Mouse (Mus musculus) ES-E14 (cell line): ENCODE measurements around the gene Mapk14. TPM values are rescaled to one million over a fixed set of nuclear protein-coding genes. Genes with fewer than 3 reads are reported as not detected.
"Not testable (repeated sequence)": the region's sequence is repeated elsewhere in the genome, so short reads cannot be mapped to it uniquely, and the experiment has no call there.

Experiments
- DNase-seq: peaks from one replicate; pipeline ENCODE4 v3.0.0-alpha.2; 2013; ENCODE audit warnings: low read depth, low spot score
- H3K27ac ChIP-seq: 2 replicates; pipeline ENCODE4 v1.5.1; 2012; ENCODE audit warnings: low read depth, mild to moderate bottlenecking, low read length, moderate library complexity, mixed read lengths; ENCODE audit not compliant: poor library complexity, insufficient read depth, severe bottlenecking
- H3K36me3 ChIP-seq: 2 replicates; pipeline ENCODE4 v1.6.1; 2012; ENCODE audit warnings: mild to moderate bottlenecking, low read length, moderate library complexity, mixed read lengths; ENCODE audit not compliant: control insufficient read depth, poor library complexity, insufficient read depth, severe bottlenecking
- H3K4me1 ChIP-seq, 2 experiments: fragments of 150-350 bp in 1 of 2; sonication (generic) in 1 of 2; 2 replicates each; pipeline ENCODE4 v1.6.1; 2012; ENCODE audit warnings: low read length in 2 of 2, mild to moderate bottlenecking in 1 of 2, mixed read lengths in 1 of 2; ENCODE audit not compliant: control insufficient read depth in 2 of 2, insufficient read depth in 2 of 2, poor library complexity in 1 of 2
- H3K4me3 ChIP-seq, 2 experiments: fragments of 150-350 bp in 1 of 2; sonication (generic) in 1 of 2; 2 replicates each; pipeline ENCODE4 v1.5.1; 2012; ENCODE audit warnings: low read length in 2 of 2, low read depth in 1 of 2, mild to moderate bottlenecking in 1 of 2, mixed read lengths in 1 of 2; ENCODE audit not compliant: insufficient read depth in 1 of 2, poor library complexity in 1 of 2, severe bottlenecking in 1 of 2
- H3K9ac ChIP-seq: 2 replicates; pipeline ENCODE4 v1.6.1; 2012; ENCODE audit warnings: low read depth, mild to moderate bottlenecking, low read length, mixed read lengths; ENCODE audit not compliant: poor library complexity, insufficient read depth, severe bottlenecking
- H3K9me3 ChIP-seq: fragments of 150-350 bp; sonication (generic); 2 replicates; pipeline ENCODE4 v1.6.1; 2012; ENCODE audit warnings: low read depth, mild to moderate bottlenecking, low read length; ENCODE audit not compliant: control insufficient read depth, insufficient read depth
- CHD2 ChIP-seq: IDR thresholded peaks from 2 replicates; pipeline ENCODE4 v1.6.1; 2014; ENCODE audit warnings: mild to moderate bottlenecking, low read depth, low read length, inconsistent platforms
- HCFC1 ChIP-seq: IDR thresholded peaks from 2 replicates; pipeline ENCODE4 v1.6.1; 2012; ENCODE audit warnings: low read length, inconsistent platforms, borderline replicate concordance; ENCODE audit not compliant: insufficient read depth
- MAFK ChIP-seq: IDR thresholded peaks from 2 replicates; pipeline ENCODE4 v1.6.1; 2014; ENCODE audit warnings: mild to moderate bottlenecking, low read depth, low read length, inconsistent platforms; ENCODE audit not compliant: insufficient read depth
- ZC3H11A ChIP-seq: IDR thresholded peaks from 2 replicates; pipeline ENCODE4 v1.6.1; 2012; ENCODE audit warnings: low read depth, mild to moderate bottlenecking, inconsistent platforms, low read length, borderline replicate concordance
- ZNF384 ChIP-seq: IDR thresholded peaks from 2 replicates; pipeline ENCODE4 v1.6.1; 2012; ENCODE audit warnings: low read depth, low read length, inconsistent platforms
- in situ Hi-C, 2 experiments: fragments of 600-800 bp; cut with MboI; formaldehyde crosslinking; loops; one replicate each; pipeline ENCODE4 v1.15.1; 2025; ENCODE audit warnings: low sequenced_read_pairs in 2 of 2, inconsistent platforms in 1 of 2; ENCODE audit not compliant: unreplicated experiment in 2 of 2
- total RNA-seq: library from RNA; depleted of rRNA; stranded (reverse); fragments of 300-350 nt; gene quantifications from 2 replicates; pipeline ENCODE4 v1.2.3, GENCODE M21; 2012

Mapk14 gene
- total RNA-seq, 1 experiment, result 77.3 TPM

DNA sequence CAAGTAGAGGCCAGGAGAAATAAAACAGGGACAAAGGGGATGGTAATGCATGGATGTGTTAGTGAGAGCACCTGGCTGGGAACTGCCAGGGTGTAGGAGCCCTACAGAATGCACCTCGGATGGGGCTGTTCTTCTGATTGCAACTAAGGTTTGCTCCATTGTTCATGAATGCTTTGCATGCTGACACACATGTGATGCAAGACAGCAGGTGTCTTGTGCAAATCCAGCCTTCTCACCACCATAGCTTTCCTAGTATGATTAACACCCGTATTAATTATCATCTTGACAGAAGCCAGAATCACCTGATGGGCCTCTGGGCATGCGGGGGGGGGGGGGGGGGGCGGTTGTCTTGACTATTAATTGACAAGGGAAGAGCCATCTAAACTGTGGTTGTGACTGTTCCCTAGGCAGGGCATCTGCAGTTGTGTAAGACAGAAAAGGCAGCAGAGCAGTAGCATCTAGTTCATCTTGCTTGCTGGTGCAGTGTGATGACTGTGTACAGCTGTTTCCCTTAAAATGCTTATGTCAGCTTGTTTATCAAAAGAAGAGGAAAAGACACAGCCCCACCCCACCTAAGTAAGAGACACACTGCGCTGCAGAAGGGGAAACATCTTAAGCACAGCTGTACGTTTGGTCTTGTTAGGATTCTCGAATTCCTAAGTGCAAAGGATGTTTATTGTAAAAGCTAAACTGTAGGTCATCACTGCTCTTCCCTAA is 24.9 kb downstream of the Mapk14 start:
- H3K4me1 ChIP-seq, result peaks cover 0 to 2% of the 10 kb centered on the region in 2 experiments; a peak in 2 of 4 replicates
- H3K36me3 ChIP-seq, result peaks cover 29% of the 10 kb centered on the region
- no peak for DNase-seq
- H3K9ac ChIP-seq, result no peak overlapping the region
- no peaks in the 10 kb centered on the region for H3K9me3 ChIP-seq
- no peak for TF ChIP-seq ZC3H11A
- peak; percentile 71 for TF ChIP-seq MAFK
- in situ Hi-C loops, result no loop called here
- no peak overlapping the region for H3K27ac ChIP-seq
- no peak overlapping the region for H3K4me3 ChIP-seq

DNA sequence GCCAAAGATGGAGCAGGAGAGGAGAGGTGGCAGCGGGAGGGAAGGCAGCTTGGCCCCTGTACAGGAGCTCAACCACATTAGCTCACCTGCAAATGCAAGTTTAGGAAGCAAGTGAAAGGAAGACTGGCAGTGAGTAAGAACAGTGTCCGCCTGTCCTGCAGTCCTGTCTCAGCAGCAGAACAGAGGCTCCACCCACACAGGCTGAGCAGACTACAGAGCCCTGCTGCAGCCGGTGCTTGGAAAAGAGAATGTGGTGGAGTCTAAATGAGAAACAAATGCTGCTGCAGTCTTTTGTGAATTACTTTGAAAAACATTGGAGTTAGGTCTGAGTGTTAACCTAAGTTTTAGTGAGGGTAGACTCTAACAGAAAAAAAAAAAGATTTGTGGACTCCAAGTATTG is 26.4 kb downstream of the Mapk14 start:
- DNase-seq, result no peak
- TF ChIP-seq CHD2, result no peak
- no peak for TF ChIP-seq HCFC1
- TF ChIP-seq MAFK, result no peak
- no peak for TF ChIP-seq ZC3H11A
- no peak for TF ChIP-seq ZNF384
- Histone ChIP-seq H3K9me3 (no peaks in the 10 kb centered on the region), H3K36me3 (peaks cover 33% of the 10 kb centered on the region), H3K4me1 (0 out of 4 replicates have a peak, but pooled peaks cover 0 to 2% of the 10 kb centered on the region in 2 experiments), H3K27ac (no peak overlapping the region), H3K4me3 (no peak overlapping the region), H3K9ac (no peak overlapping the region)
- in situ Hi-C loops, result no loop called here

DNA sequence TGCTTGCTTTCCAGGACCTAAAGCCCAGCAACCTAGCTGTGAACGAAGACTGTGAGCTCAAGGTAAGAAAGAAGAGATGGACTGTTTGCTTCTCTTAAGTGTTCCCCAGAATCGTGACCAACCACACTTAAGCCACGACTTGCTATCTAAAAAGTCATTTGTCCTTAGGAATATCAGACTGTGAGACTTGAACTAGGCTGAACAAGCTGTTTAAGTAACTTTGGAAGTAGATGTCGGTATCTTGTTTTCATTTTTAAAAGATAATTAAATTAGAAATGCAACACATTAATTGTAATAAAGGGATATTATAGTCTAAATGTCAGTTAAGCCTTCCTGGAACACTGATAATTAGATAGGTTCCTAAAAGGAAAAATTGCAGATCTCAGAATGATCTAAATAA is 34.7 kb downstream of the Mapk14 start, which contains the start of gene AC170998.1:
TSS of gene AC170998.1 (plus strand) at position 301 of the 400 bp plus-strand sequence.
- no peak for DNase-seq
- H3K36me3 ChIP-seq, result peaks cover 50% of the 10 kb centered on the region

DNA sequence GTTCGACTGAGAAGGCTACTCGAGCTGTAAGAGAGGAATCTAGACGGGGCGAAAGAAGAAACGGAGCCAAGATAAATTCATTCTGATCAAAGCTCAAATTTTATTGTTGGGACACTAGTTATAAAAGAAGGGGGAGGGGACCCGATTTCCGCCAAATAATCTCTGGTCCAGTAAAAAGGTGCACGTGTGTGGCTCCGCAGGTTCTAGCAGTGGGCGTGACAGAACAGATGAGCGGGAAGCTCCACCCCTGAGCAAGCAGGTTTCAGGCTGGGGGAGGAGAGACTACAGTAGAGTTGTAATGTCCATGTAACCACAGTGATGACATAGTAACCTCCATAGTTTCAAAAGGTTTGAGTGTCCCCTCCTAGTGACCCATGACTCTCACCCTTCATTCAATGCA is 36.4 kb downstream of the Mapk14 start:
- H3K4me3 ChIP-seq, DNase-seq, H3K9me3 ChIP-seq, H3K9ac ChIP-seq, H3K4me1 ChIP-seq, H3K27ac ChIP-seq, in situ Hi-C loops: not testable (repeated sequence)
- peaks cover 56% of the 10 kb centered on the region for H3K36me3 ChIP-seq

More for the DNA sequence above, 34.7 kb downstream of the Mapk14 start, which contains the start of gene AC170998.1:
- TF ChIP-seq ZNF384, result no peak
- H3K27ac ChIP-seq, result no peak within 1 kb of the TSS
- no peak within 1 kb of the TSS for H3K9ac ChIP-seq
- peaks cover 0 to 2% of the 10 kb centered on the region in 2 experiments; a peak in 1 of 4 replicates for H3K4me1 ChIP-seq
- H3K4me3 ChIP-seq, result no peak within 1 kb of the TSS
- no peaks in the 10 kb centered on the region for H3K9me3 ChIP-seq
- in situ Hi-C loops, result no loop called here

DNA sequence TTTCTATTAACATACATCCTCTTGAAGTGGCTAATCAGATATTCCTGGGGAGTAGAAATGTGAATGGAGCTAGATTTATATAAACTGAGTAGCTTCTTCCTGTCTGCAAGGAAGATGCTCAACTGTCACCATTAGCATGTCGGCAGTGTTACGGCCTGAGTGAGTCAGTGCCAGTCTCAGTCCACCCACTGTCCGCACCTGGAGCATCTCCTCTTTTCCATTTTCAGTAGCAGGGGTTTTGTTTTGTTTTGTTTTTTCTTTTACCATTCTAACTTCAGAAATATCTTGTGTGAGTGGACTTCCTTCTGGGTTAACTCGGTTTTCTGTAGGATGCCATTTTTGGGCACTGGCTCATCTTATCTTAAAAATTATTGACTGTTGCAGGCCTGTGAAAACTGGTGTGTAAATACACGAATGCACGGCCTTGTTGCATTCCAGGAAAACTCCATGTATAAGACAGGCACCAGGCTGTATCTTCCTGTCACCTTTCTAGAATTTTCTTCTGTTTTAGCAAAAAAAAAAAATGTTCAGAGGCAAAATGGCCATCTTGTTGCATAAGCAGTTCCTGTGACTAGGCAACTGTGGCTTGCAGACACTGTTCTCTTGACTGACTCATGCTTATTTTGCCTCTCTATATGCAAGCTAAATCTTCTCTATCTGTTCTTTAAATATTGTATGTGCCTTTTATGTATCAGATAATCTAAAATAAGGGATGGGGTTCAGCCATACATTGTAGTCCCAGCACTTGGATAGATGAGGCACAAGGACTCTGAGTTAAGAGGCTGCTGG is 44.4 kb downstream of the Mapk14 start:
- no peak overlapping the region for H3K27ac ChIP-seq
- no peak for DNase-seq
- in situ Hi-C loops, result no loop called here
- H3K4me1 ChIP-seq, result 0 out of 4 replicates have a peak, but pooled peaks cover 0 to 2% of the 10 kb centered on the region in 2 experiments
- H3K9me3 ChIP-seq, result no peaks in the 10 kb centered on the region
- H3K9ac ChIP-seq, result no peak overlapping the region
- H3K36me3 ChIP-seq, result peaks cover 39% of the 10 kb centered on the region
- no peak overlapping the region for H3K4me3 ChIP-seq
- no peak for TF ChIP-seq HCFC1
- no peak for TF ChIP-seq CHD2
- no peak for TF ChIP-seq MAFK
- TF ChIP-seq ZC3H11A, result no peak
- no peak for TF ChIP-seq ZNF384
